Mouse (Mus musculus) stomach, embryonic 15.5 days (tissue): Measurements from ENCODE around the gene Spib. TPM values are rescaled to one million over a fixed set of nuclear protein-coding genes. Genes with fewer than 3 reads are reported as not detected.

Experiments
- ATAC-seq: fragments of 200-750 bp; cut with Nextera tagmentation; 2 replicates; pipeline ENCODE4 v1.8.0; 2017; ENCODE audit warnings: low read depth, moderate number of reproducible peaks, moderate TSS enrichment; ENCODE audit not compliant: insufficient read depth, low FRiP score
- H3K27ac ChIP-seq: fragments of 300-500 bp; sonication (generic); 2 replicates; pipeline ENCODE4 v1.5.1; 2015; ENCODE audit warnings: mild to moderate bottlenecking, inconsistent platforms
- H3K27me3 ChIP-seq: fragments of 300-500 bp; sonication (generic); replicated peaks from 2 replicates; pipeline ENCODE4 v1.6.1; 2015; ENCODE audit warnings: inconsistent platforms
- H3K36me3 ChIP-seq: fragments of 300-500 bp; sonication (generic); 2 replicates; pipeline ENCODE4 v1.6.1; 2015; ENCODE audit warnings: inconsistent platforms
- H3K4me1 ChIP-seq: fragments of 300-500 bp; sonication (generic); 2 replicates; pipeline ENCODE4 v1.6.1; 2015; ENCODE audit warnings: inconsistent platforms
- H3K4me2 ChIP-seq: fragments of 300-500 bp; sonication (generic); 2 replicates; pipeline ENCODE4 v1.6.1; 2015; ENCODE audit warnings: mild to moderate bottlenecking, inconsistent platforms
- H3K4me3 ChIP-seq: fragments of 300-500 bp; sonication (generic); replicated peaks from 2 replicates; pipeline ENCODE4 v1.5.1; 2015; ENCODE audit warnings: inconsistent platforms
- H3K9ac ChIP-seq: fragments of 300-500 bp; sonication (generic); 2 replicates; pipeline ENCODE4 v1.6.1; 2015; ENCODE audit warnings: inconsistent platforms
- H3K9me3 ChIP-seq: fragments of 300-500 bp; sonication (generic); 2 replicates; pipeline ENCODE4 v1.6.1; 2016; ENCODE audit warnings: inconsistent platforms
- WGBS: fragments of 180-500 bp; shearing (Covaris S2); methylation state at CpG from one replicate; pipeline ENCODE4 v1.1.7; 2015; 5-methylcytosine and 5-hydroxymethylcytosine counted together
- polyA plus RNA-seq: library from polyadenylated mRNA; unstranded; fragments of >200 nt; fragmentation: Nextera tagmentation; extraction: Ambion mirVana; gene quantifications from 2 replicates; pipeline ENCODE4 v1.2.1, GENCODE M21; 2015

Spib gene
- polyA plus RNA-seq, 1 experiment from 2014 or later: 0.42 TPM

- Histone ChIP-seq H3K9me3 (no peaks in the 10 kb centered on the region), H3K4me1 (peaks cover 13% of the 10 kb centered on the region), H3K36me3 (peaks cover 32% of the 10 kb centered on the region), H3K4me3 (no peak overlapping the region), H3K27ac (no peak overlapping the region), H3K27me3 (no peaks in the 10 kb centered on the region), H3K9ac (no peak overlapping the region), H3K4me2 (no peak overlapping the region)
- no peak for ATAC-seq
- 91% methylated on average over 21 of the region's 21 CpGs for WGBS
These were observed 39.6 kb downstream of the Spib start for GRCm38 (mm10) chr7:44492166-44492826.

GRCm38 (mm10) chr7:44491391-44491790, 40.5 kb downstream of the Spib start:
- 93% methylated on average over 5 of the region's 5 CpGs for WGBS
- no peak for ATAC-seq
- H3K4me1 ChIP-seq: peaks cover 13% of the 10 kb centered on the region
- H3K9me3 ChIP-seq: no peaks in the 10 kb centered on the region
- H3K27ac ChIP-seq: no peak overlapping the region
- no peak overlapping the region; the same call in 1 of the 2 replicates for H3K9ac ChIP-seq
- H3K4me3 ChIP-seq: no peak overlapping the region
- peaks cover 32% of the 10 kb centered on the region for H3K36me3 ChIP-seq
- no peaks in the 10 kb centered on the region for H3K27me3 ChIP-seq
- H3K4me2 ChIP-seq: no peak overlapping the region

GRCm38 (mm10) chr7:44490281-44490680, 41.6 kb downstream of the Spib start:
- Histone ChIP-seq H3K4me2 (no peak overlapping the region), H3K4me3 (no peak overlapping the region), H3K27ac (no peak overlapping the region), H3K9me3 (no peaks in the 10 kb centered on the region), H3K36me3 (peaks cover 32% of the 10 kb centered on the region), H3K27me3 (no peaks in the 10 kb centered on the region), H3K4me1 (peaks cover 7% of the 10 kb centered on the region), H3K9ac (no peak overlapping the region)
- 90% methylated on average over 4 of the region's 4 CpGs for WGBS
- ATAC-seq: no peak

GRCm38 (mm10) chr7:44488545-44488944, 43.3 kb downstream of the Spib start:
- Histone ChIP-seq H3K9ac (no peak overlapping the region), H3K4me2 (no peak overlapping the region), H3K27ac (no peak overlapping the region), H3K4me3 (no peak overlapping the region), H3K4me1 (no peaks in the 10 kb centered on the region), H3K9me3 (no peaks in the 10 kb centered on the region), H3K27me3 (no peaks in the 10 kb centered on the region), H3K36me3 (peaks cover 32% of the 10 kb centered on the region)
- WGBS: 95% methylated on average over 8 of the region's 8 CpGs
- ATAC-seq: no peak

- Histone ChIP-seq H3K9me3 (no peaks in the 10 kb centered on the region), H3K4me1 (no peaks in the 10 kb centered on the region), H3K9ac (no peak overlapping the region), H3K36me3 (peaks cover 32% of the 10 kb centered on the region), H3K4me3 (no peak overlapping the region), H3K27me3 (no peaks in the 10 kb centered on the region), H3K4me2 (no peak overlapping the region), H3K27ac (no peak overlapping the region)
- ATAC-seq: no peak
- WGBS: 88% methylated on average over 7 of the region's 7 CpGs
These were observed 43.9 kb downstream of the Spib start for GRCm38 (mm10) chr7:44487936-44488335.

- no peaks in the 10 kb centered on the region for H3K4me1 ChIP-seq
- ATAC-seq: no peak
- no peak overlapping the region for H3K27ac ChIP-seq
- no peaks in the 10 kb centered on the region for H3K27me3 ChIP-seq
- no peak overlapping the region for H3K4me3 ChIP-seq
- no peaks in the 10 kb centered on the region for H3K9me3 ChIP-seq
- WGBS: 66% methylated on average over 13 of the region's 13 CpGs
- no peak overlapping the region for H3K4me2 ChIP-seq
- H3K9ac ChIP-seq: no peak overlapping the region
- H3K36me3 ChIP-seq: peaks cover 28% of the 10 kb centered on the region
These were observed 44.8 kb downstream of the Spib start for GRCm38 (mm10) chr7:44486927-44487575.

- Histone ChIP-seq H3K4me3 (no peak overlapping the region), H3K27me3 (no peaks in the 10 kb centered on the region), H3K9me3 (no peaks in the 10 kb centered on the region), H3K36me3 (peaks cover 15% of the 10 kb centered on the region), H3K4me2 (no peak overlapping the region), H3K27ac (no peak overlapping the region), H3K4me1 (no peaks in the 10 kb centered on the region), H3K9ac (no peak overlapping the region)
- no peak for ATAC-seq
- whole genome bisulfite sequencing: 74% methylated on average over 7 of the region's 7 CpGs
These were observed 46.2 kb downstream of the Spib start for GRCm38 (mm10) chr7:44485572-44486195.

- no peak; the same call in 1 of the 2 replicates for ATAC-seq
- no peak overlapping the region for H3K9ac ChIP-seq
- H3K27me3 ChIP-seq: no peaks in the 10 kb centered on the region
- H3K9me3 ChIP-seq: no peaks in the 10 kb centered on the region
- no peaks in the 10 kb centered on the region for H3K4me1 ChIP-seq
- H3K27ac ChIP-seq: no peak overlapping the region
- H3K36me3 ChIP-seq: peaks cover 8% of the 10 kb centered on the region; the same call in 1 of the 2 replicates
- no peak overlapping the region for H3K4me2 ChIP-seq
- no peak overlapping the region for H3K4me3 ChIP-seq
- WGBS: 34% methylated on average over 5 of the region's 5 CpGs
These were observed 46.9 kb downstream of the Spib start for GRCm38 (mm10) chr7:44484841-44485571.

GRCm38 (mm10) chr7:44484109-44484508, 47.8 kb downstream of the Spib start:
- Histone ChIP-seq H3K4me3 (no peak overlapping the region), H3K36me3 (0 out of 2 replicates have a peak, but pooled peaks cover 6% of the 10 kb centered on the region), H3K4me2 (no peak overlapping the region), H3K4me1 (no peaks in the 10 kb centered on the region), H3K9me3 (no peaks in the 10 kb centered on the region), H3K9ac (no peak overlapping the region), H3K27me3 (no peaks in the 10 kb centered on the region), H3K27ac (no peak overlapping the region)
- no peak for ATAC-seq
- 85% methylated on average over 1 of the region's 1 CpGs for WGBS

GRCm38 (mm10) chr7:44482836-44483435, 48.9 kb downstream of the Spib start:
- no peaks in the 10 kb centered on the region for H3K27me3 ChIP-seq
- H3K9me3 ChIP-seq: no peaks in the 10 kb centered on the region
- H3K4me1 ChIP-seq: no peaks in the 10 kb centered on the region
- H3K4me3 ChIP-seq: no peak overlapping the region
- H3K4me2 ChIP-seq: no peak overlapping the region
- no peak overlapping the region for H3K9ac ChIP-seq
- H3K36me3 ChIP-seq: no peaks in the 10 kb centered on the region
- WGBS: 58% methylated on average over 3 of the region's 3 CpGs
- H3K27ac ChIP-seq: no peak overlapping the region
- ATAC-seq: peak; percentile 81; the same call in 1 of the 2 replicates
